Mouse (Mus musculus) heart, postnatal 0 days (tissue): ENCODE results near the gene Arhgap8. TPM values are rescaled to one million over a fixed set of nuclear protein-coding genes. Genes with fewer than 3 reads are reported as not detected.

Experiments used
- ATAC-seq: fragments of 200-750 bp; cut with Nextera tagmentation; 2 replicates; pipeline ENCODE4 v1.8.0; 2017; ENCODE audit warnings: low read depth, moderate number of reproducible peaks, moderate library complexity; ENCODE audit not compliant: insufficient read depth
- DNase-seq: peaks from one replicate; pipeline ENCODE4 v3.0.0-alpha.2; 2016; ENCODE audit warnings: low spot score
- H3K27ac ChIP-seq: fragments of 300-500 bp; sonication (generic); 2 replicates; pipeline ENCODE4 v1.5.1; 2014; ENCODE audit warnings: low read depth, mild to moderate bottlenecking
- H3K27me3 ChIP-seq: fragments of 300-500 bp; sonication (generic); 2 replicates; pipeline ENCODE4 v1.6.1; 2014; ENCODE audit warnings: low read length, mixed read lengths; ENCODE audit not compliant: control insufficient read depth, insufficient read depth
- H3K36me3 ChIP-seq: fragments of 300-500 bp; sonication (generic); replicated peaks from 2 replicates; pipeline ENCODE4 v1.6.1; 2014; ENCODE audit warnings: low read length, mixed read lengths; ENCODE audit not compliant: control insufficient read depth, insufficient read depth
- H3K4me1 ChIP-seq: fragments of 300-500 bp; sonication (generic); 2 replicates; pipeline ENCODE4 v1.6.1; 2014; ENCODE audit warnings: antibody characterized with exemption; ENCODE audit not compliant: control insufficient read depth, insufficient read depth
- H3K4me2 ChIP-seq: fragments of 300-500 bp; sonication (generic); 2 replicates; pipeline ENCODE4 v1.6.1; 2014; ENCODE audit warnings: low read depth, mild to moderate bottlenecking, low read length, moderate library complexity
- H3K4me3 ChIP-seq: fragments of 300-500 bp; sonication (generic); 2 replicates; pipeline ENCODE4 v1.5.1; 2014; ENCODE audit warnings: low read depth, low read length
- H3K9ac ChIP-seq: fragments of 300-500 bp; sonication (generic); replicated peaks from 2 replicates; pipeline ENCODE4 v1.6.1; 2014; ENCODE audit warnings: low read depth, low read length, mixed read lengths
- H3K9me3 ChIP-seq: fragments of 300-500 bp; sonication (generic); replicated peaks from 2 replicates; pipeline ENCODE4 v1.6.1; 2016; ENCODE audit warnings: low read length; ENCODE audit not compliant: control insufficient read depth
- CTCF ChIP-seq: IDR thresholded peaks from 2 replicates; pipeline ENCODE4 v1.5.1; 2016; ENCODE audit warnings: antibody characterized with exemption, control low read depth, low read depth
- EP300 ChIP-seq: IDR thresholded peaks from 2 replicates; pipeline ENCODE4 v1.6.1; 2016; ENCODE audit warnings: antibody characterized with exemption, low read depth
- WGBS: fragments of 180-500 bp; shearing (Covaris S2); extraction: QIAGEN DNeasy Blood & Tissue Kit; methylation state at CpG from one replicate; pipeline ENCODE4 v1.1.7; 2014; 5-methylcytosine and 5-hydroxymethylcytosine counted together
- polyA plus RNA-seq: library from polyadenylated mRNA; unstranded; fragments of >200 nt; fragmentation: Nextera tagmentation; extraction: Ambion mirVana; gene quantifications from 2 replicates; pipeline ENCODE4 v1.2.1, GENCODE M21; 2015
- total RNA-seq: library from RNA; depleted of rRNA; stranded (reverse); fragments of >200 nt; gene quantifications from 2 replicates; pipeline ENCODE4 v1.2.3, GENCODE M21; 2014; ENCODE audit warnings: low replicate concordance

Arhgap8 gene
- total and polyA plus RNA-seq, 2 experiments from 2014 or later: 1.3 TPM; not detected in 1

DNA sequence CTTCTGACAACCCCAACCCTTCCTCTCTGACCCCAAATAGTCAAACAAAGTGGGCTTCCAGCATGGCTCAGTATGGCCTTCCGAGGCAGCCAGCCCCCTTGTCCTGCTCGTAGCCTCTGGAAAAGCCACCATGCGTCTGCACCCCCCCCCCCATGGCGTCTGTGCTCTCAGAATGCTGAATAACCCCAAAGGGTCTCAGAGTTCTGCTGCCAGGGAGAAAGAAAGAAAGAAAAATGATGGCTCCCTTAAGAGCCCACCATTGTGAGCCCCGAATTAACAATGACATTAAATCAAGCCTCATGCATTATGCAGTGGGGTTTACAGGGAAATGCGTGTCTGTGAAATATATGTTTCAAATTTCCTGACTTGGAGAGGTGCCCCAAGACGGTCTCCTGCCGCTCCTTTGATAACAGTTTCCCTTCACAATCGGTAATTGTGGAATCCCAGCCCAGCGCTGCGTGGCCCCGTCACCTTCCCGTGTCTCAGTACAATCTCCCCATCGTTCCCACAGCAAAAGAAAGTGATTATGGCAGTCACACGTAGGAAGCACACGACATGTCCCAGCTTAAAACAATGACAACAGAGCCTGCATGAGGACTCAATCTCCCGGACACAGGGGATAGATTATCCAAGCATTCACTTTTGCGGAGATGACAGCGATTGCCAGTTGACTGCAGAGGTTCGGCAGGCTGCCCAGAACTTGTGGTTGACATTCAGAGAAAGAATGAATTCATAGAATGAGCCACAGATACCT, 55.7 kb downstream of the Arhgap8 start:
- Histone ChIP-seq H3K4me2 (peak overlapping the region; percentile 22; the same call in 1 of the 2 replicates), H3K9ac (no peak overlapping the region), H3K4me1 (no peaks in the 10 kb centered on the region), H3K27me3 (no peaks in the 10 kb centered on the region), H3K36me3 (no peaks in the 10 kb centered on the region), H3K4me3 (no peak overlapping the region), H3K9me3 (no peaks in the 10 kb centered on the region), H3K27ac (no peak overlapping the region)
- 43% methylated on average over 20 of the region's 20 CpGs for WGBS
- ATAC-seq: no peak
- DNase-seq: no peak
- TF ChIP-seq CTCF: no peak

DNA sequence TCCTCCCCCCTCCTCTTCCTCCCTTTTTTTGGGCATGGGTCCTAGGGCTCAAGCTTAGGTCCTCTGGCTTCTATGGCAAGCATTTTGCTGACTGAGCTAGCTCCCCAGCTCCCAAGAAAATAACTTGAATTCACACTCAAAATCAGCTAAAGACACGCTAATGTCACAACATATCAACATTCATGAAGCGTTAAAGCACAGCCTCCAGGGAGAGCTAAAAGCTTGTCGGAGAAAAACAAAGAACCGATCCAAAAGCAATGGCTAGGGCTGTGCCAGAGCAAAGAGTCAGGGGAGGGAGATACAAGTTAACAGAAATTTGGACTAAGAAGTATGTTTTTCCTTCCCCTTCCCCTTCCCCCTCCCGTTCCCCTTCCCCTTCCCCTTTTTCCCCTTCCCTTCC, 58.7 kb downstream of the Arhgap8 start:
- Histone ChIP-seq H3K9me3 (no peaks in the 10 kb centered on the region), H3K27me3 (no peaks in the 10 kb centered on the region), H3K4me1 (no peaks in the 10 kb centered on the region), H3K36me3 (no peaks in the 10 kb centered on the region), H3K9ac (no peak overlapping the region), H3K4me2 (no peak overlapping the region), H3K27ac (no peak overlapping the region), H3K4me3 (no peak overlapping the region)
- 47% methylated on average over 5 of the region's 5 CpGs for WGBS
- ATAC-seq: no peak
- TF ChIP-seq EP300 (no peak), CTCF (no peak)
- DNase-seq: no peak

DNA sequence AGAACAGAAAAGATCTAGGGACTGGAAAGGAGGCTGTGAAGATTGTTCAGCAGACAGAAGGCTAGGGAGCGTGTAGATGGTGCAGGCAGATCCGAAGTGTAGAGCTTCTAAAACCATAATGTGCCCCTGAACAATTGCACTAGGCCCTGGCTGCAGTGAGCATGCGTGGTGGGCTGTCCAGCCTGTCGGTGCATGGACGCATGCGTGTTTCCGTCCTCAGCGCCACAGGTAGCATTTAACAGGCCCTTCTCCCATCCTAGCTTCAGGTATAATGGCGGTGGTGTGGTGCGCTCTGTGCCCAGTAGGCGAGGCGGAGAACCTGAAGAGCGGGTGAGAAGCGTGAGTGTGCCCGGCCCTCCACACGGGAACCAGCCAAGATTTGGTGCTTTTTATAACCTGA, 65.0 kb downstream of the Arhgap8 start:
- Histone ChIP-seq H3K27ac (no peak overlapping the region), H3K9me3 (no peaks in the 10 kb centered on the region), H3K36me3 (no peaks in the 10 kb centered on the region), H3K4me1 (no peaks in the 10 kb centered on the region), H3K4me2 (no peak overlapping the region), H3K27me3 (no peaks in the 10 kb centered on the region), H3K4me3 (no peak overlapping the region), H3K9ac (no peak overlapping the region)
- WGBS: 89% methylated on average over 16 of the region's 16 CpGs
- no peak for DNase-seq
- no peak for ATAC-seq
- TF ChIP-seq EP300 (no peak), CTCF (no peak)

DNA sequence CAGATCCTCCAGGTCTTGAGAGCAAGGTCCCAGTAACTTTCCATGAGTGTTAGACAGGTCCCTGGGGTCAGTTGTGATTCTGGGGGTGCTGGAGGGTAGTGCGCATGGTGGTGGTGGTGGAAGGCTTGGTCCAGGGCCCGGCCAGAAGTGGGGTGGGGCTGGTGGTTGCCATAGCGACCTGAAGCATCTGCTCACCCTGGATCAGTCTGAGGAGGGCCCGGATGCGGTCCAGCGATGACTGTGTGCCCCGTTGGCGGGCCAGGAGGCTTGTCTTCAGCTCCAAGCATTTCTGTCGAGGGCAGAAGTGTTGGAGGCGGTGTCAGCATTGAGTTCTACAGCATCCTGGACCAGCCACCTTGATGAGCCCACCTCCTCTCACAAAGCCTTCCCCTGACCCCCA, 67.3 kb downstream of the Arhgap8 start:
- no peak overlapping the region for H3K4me2 ChIP-seq
- no peak overlapping the region for H3K4me3 ChIP-seq
- 89% methylated on average over 10 of the region's 10 CpGs for WGBS
- no peaks in the 10 kb centered on the region for H3K27me3 ChIP-seq
- no peaks in the 10 kb centered on the region for H3K9me3 ChIP-seq
- H3K36me3 ChIP-seq: no peaks in the 10 kb centered on the region
- DNase-seq: no peak
- ATAC-seq: no peak
- no peak overlapping the region for H3K27ac ChIP-seq
- no peak for TF ChIP-seq CTCF
- TF ChIP-seq EP300: no peak
- no peak overlapping the region for H3K9ac ChIP-seq
- no peaks in the 10 kb centered on the region for H3K4me1 ChIP-seq

DNA sequence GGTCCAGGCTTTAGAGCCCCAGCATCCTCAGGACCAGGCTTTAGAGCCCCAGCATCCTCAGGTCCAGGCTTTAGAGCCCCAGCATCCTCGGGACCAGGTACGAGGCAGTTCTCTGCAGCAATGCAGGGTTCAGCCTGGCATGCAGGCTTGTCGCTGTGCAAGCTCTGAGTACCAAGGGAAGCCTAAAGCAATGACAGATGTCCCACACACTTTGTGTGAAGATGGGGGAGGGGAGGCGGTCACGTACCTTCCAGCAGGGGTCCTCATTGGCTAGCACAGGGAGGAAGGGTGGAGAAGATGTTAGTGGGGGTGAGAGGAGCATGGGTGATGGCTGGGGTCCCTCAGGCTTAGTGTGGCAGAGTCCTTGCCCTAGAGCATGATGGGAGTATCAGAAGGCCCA, 73.8 kb downstream of the Arhgap8 start:
- no peak overlapping the region for H3K9ac ChIP-seq
- WGBS: 60% methylated on average over 5 of the region's 5 CpGs
- DNase-seq (no peak), ATAC-seq (no peak)
- TF ChIP-seq EP300: no peak
- no peak for TF ChIP-seq CTCF
- no peak overlapping the region for H3K4me2 ChIP-seq
- H3K27me3 ChIP-seq: no peaks in the 10 kb centered on the region
- H3K4me1 ChIP-seq: no peaks in the 10 kb centered on the region
- no peaks in the 10 kb centered on the region for H3K36me3 ChIP-seq
- H3K9me3 ChIP-seq: no peaks in the 10 kb centered on the region
- no peak overlapping the region for H3K4me3 ChIP-seq
- H3K27ac ChIP-seq: no peak overlapping the region

DNA sequence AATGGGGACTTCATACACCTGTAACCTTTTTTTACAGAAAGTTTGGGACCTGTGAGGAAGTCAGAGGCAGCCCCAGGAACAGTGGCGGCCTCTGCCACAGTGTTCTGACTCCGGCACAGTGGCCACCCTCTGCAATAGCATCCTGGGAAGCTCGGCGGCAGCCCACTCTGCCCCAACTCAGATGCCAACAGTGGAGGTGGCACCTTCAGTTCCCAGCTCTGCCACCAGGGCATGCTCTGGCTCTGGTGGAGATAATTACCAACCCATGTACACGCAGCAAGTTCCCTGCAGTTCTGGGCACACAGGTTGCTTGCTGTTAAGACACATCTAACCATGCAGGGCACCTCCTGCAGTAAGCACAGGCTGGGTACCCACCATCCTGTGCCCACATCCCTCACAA, 80.3 kb downstream of the Arhgap8 start:
- H3K36me3 ChIP-seq: no peaks in the 10 kb centered on the region
- DNase-seq (no peak), ATAC-seq (no peak)
- no peak overlapping the region for H3K27ac ChIP-seq
- H3K4me1 ChIP-seq: no peaks in the 10 kb centered on the region
- no peak overlapping the region for H3K4me3 ChIP-seq
- H3K9me3 ChIP-seq: no peaks in the 10 kb centered on the region
- no peak overlapping the region for H3K9ac ChIP-seq
- H3K4me2 ChIP-seq: no peak overlapping the region
- 74% methylated on average over 5 of the region's 5 CpGs for WGBS
- TF ChIP-seq CTCF (peak; percentile 43), EP300 (no peak)
- no peaks in the 10 kb centered on the region for H3K27me3 ChIP-seq
